Mouse (Mus musculus): ENCODE results near the gene Gpr161. TPM values are rescaled to one million over a fixed set of nuclear protein-coding genes. Genes with fewer than 3 reads are reported as not detected.
"Not testable (repeated sequence)": the region's sequence is repeated elsewhere in the genome, so short reads cannot be mapped to it uniquely, and the experiment has no call there.

Gene Gpr161
- polyA plus RNA-seq, 1 experiment from 2014 or later: 0.05 TPM

DNA sequence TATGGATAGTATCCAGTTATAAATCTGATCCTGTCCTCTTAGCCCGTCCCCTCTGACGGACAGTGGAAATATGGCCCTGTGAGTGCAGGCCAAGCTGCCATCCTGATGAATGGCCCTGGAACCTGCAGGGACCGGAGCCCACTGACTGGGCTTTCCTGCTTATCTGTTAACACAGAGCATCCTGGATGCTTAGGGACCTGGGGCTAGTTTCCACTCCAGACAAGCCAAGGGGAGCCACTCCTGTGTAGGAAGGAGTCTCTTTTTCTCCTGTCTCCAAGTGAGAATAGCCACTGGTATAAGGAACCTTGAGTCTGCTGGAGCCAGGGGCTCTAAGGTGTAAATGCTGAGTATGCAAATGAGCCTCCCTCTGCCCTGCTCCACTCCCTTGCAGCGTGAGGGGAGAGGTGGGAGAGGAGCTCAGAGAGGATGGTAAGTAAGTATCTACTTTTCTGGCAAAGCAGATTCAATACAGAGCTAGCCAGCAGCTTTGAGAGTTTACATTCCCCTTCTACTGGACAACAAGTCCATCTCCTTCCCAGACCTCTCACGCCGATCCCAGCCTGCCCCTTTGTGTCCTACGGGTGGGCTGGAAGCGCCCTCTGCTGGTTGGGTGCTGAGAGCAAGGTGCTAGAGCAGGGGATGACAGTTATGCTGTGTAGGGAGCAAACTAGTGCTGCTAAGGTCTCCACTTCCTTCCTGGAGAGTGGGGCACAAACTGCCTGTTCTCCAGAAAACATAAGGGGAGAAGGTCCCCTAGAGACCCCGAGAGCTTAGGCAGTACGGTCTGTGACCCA is 24.7 kb downstream of the Gpr161 start:
- WGBS (ENCODE audit: insufficient replicate concordance): 29% methylated on average over 10 of the region's 10 CpGs
- Histone ChIP-seq H3K9me3 (replicated peaks) (no peaks in the 10 kb centered on the region), H3K4me3 (replicated peaks) (no peak overlapping the region), H3K4me1 (replicated peaks) (peaks cover 31% of the 10 kb centered on the region), H3K27ac (replicated peaks) (no peak overlapping the region), H3K4me2 (peak overlapping the region; percentile 39), H3K36me3 (replicated peaks) (no peaks in the 10 kb centered on the region), H3K9ac (no peak overlapping the region), H3K27me3 (no peaks in the 10 kb centered on the region)
- no peak for ATAC-seq (ENCODE audit: insufficient read depth)

DNA sequence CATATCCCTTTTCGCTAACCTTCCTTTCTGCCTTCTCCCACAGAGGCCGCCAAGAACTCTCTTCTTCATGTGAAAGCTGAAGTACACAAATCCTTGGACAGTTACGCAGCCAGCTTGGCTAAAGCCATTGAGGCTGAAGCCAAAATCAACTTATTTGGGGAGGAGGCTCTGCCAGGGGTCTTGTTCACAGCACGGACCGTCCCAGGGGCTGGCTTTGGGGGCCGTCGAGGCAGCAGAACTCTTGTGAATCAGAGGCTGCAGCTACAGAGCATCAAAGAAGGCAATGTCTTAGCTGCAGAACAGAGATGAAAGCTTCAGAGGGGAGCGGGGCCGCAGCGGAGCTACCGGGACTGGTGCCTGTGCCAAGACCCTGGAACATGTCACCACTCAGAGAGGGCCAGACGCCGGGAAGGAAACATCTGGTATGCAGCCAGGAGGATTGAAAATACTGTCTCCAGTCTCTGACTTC is 25.8 kb downstream of the Gpr161 start:
- H3K4me2 ChIP-seq: no peak overlapping the region
- H3K4me1 ChIP-seq (replicated peaks): peaks cover 31% of the 10 kb centered on the region
- no peaks in the 10 kb centered on the region for H3K36me3 ChIP-seq (replicated peaks)
- H3K27ac ChIP-seq (replicated peaks): no peak overlapping the region
- H3K4me3 ChIP-seq (replicated peaks): no peak overlapping the region
- H3K27me3 ChIP-seq: no peaks in the 10 kb centered on the region
- H3K9me3 ChIP-seq (replicated peaks): no peaks in the 10 kb centered on the region
- no peak overlapping the region for H3K9ac ChIP-seq
- no peak for ATAC-seq (ENCODE audit: insufficient read depth)
- WGBS (ENCODE audit: insufficient replicate concordance): 86% methylated on average over 13 of the region's 13 CpGs

DNA sequence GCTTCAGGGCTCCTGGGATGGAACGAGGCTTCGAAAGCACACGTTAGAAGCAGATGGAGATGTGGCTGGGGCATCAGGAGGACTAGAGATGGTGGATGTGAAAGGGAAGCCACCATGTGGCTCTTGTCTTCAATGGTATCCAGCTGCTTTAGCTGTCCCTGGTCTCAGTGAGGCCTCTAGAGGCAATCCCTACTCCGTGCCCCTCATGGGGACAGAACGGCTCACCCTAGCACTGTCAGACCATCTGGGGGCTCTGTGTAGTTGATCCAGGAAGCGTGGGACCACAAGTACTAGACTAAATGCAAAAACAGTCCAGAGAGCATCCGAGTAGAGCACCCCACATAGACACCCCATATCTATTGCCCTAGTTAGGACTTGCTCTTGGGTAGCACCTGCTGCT is 26.3 kb downstream of the Gpr161 start:
- no peaks in the 10 kb centered on the region for H3K36me3 ChIP-seq (replicated peaks)
- no peaks in the 10 kb centered on the region for H3K9me3 ChIP-seq (replicated peaks)
- ATAC-seq (ENCODE audit: insufficient read depth): no peak
- no peak overlapping the region for H3K27ac ChIP-seq (replicated peaks)
- H3K27me3 ChIP-seq: no peaks in the 10 kb centered on the region
- H3K9ac ChIP-seq: no peak overlapping the region
- H3K4me2 ChIP-seq: no peak overlapping the region
- no peak overlapping the region for H3K4me3 ChIP-seq (replicated peaks)
- peaks cover 32% of the 10 kb centered on the region for H3K4me1 ChIP-seq (replicated peaks)
- 78% methylated on average over 7 of the region's 7 CpGs for WGBS (ENCODE audit: insufficient replicate concordance)

DNA sequence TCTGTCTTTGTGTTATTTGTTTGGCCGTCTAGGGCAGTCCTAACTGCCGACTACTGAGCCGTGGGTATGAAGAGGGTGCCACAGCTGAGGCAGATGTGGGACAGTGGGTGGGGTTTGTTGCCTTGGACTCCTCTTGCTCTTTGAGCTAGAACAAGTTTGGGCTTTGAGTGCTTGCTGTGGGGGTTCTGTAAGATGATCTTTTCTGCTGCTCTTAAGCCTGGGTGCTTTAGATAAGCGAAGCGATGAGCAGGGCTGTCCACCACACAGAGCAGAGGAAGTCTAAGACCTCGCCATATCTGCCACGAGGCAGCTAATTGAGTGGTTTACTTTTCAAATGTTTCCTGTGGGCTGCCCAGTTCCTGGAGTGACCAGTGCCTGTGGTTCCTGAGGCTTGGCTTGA is 27.3 kb downstream of the Gpr161 start:
- no peak overlapping the region for H3K9ac ChIP-seq

GRCm38 (mm10) chr1:165327370-165327769 is 31.8 kb downstream of the Gpr161 start:
- 66% methylated on average over 2 of the region's 2 CpGs for WGBS (ENCODE audit: insufficient replicate concordance)
- ATAC-seq (ENCODE audit: insufficient read depth): no peak
- Histone ChIP-seq H3K4me3 (replicated peaks) (no peak overlapping the region), H3K9ac (no peak overlapping the region), H3K36me3 (replicated peaks) (peaks cover 14% of the 10 kb centered on the region), H3K27ac (replicated peaks) (no peak overlapping the region), H3K9me3 (replicated peaks) (no peaks in the 10 kb centered on the region), H3K27me3 (no peaks in the 10 kb centered on the region), H3K4me2 (no peak overlapping the region), H3K4me1 (replicated peaks) (peaks cover 30% of the 10 kb centered on the region)

More for the DNA sequence above, 27.3 kb downstream of the Gpr161 start:
- H3K36me3 ChIP-seq (replicated peaks): peaks cover 6% of the 10 kb centered on the region; the same call in 1 of the 2 replicates
- WGBS (ENCODE audit: insufficient replicate concordance): 7% methylated on average over 7 of the region's 7 CpGs
- ATAC-seq (ENCODE audit: insufficient read depth): peak; percentile 88
- H3K27me3 ChIP-seq: no peaks in the 10 kb centered on the region
- H3K4me3 ChIP-seq (replicated peaks): no peak overlapping the region
- peaks cover 41% of the 10 kb centered on the region for H3K4me1 ChIP-seq (replicated peaks)
- peak overlapping the region; percentile 56 for H3K27ac ChIP-seq (replicated peaks)
- peak overlapping the region; percentile 37 for H3K4me2 ChIP-seq
- H3K9me3 ChIP-seq (replicated peaks): no peaks in the 10 kb centered on the region

GRCm38 (mm10) chr1:165327831-165328230 is 32.2 kb downstream of the Gpr161 start:
- Histone ChIP-seq H3K27ac (replicated peaks) (no peak overlapping the region), H3K9me3 (replicated peaks) (no peaks in the 10 kb centered on the region), H3K36me3 (replicated peaks) (peaks cover 18% of the 10 kb centered on the region), H3K27me3 (no peaks in the 10 kb centered on the region), H3K4me2 (no peak overlapping the region), H3K9ac (no peak overlapping the region), H3K4me3 (replicated peaks) (no peak overlapping the region), H3K4me1 (replicated peaks) (peaks cover 25% of the 10 kb centered on the region)
- ATAC-seq (ENCODE audit: insufficient read depth): no peak
- 80% methylated on average over 5 of the region's 5 CpGs for WGBS (ENCODE audit: insufficient replicate concordance)

GRCm38 (mm10) chr1:165328384-165329289 is 33.0 kb downstream of the Gpr161 start:
- peaks cover 17% of the 10 kb centered on the region for H3K4me1 ChIP-seq (replicated peaks)
- H3K36me3 ChIP-seq (replicated peaks): peaks cover 20% of the 10 kb centered on the region
- H3K4me2 ChIP-seq; H3K9me3 ChIP-seq (replicated peaks); H3K27ac ChIP-seq (replicated peaks); H3K4me3 ChIP-seq (replicated peaks); H3K27me3 ChIP-seq; H3K9ac ChIP-seq: not testable (repeated sequence)
- ATAC-seq (ENCODE audit: insufficient read depth): peak; percentile 48; the same call in 1 of the 2 replicates
- 76% methylated on average over 17 of the region's 17 CpGs for WGBS (ENCODE audit: insufficient replicate concordance)

GRCm38 (mm10) chr1:165330859-165331258 is 35.3 kb downstream of the Gpr161 start:
- H3K9me3 ChIP-seq (replicated peaks): no peaks in the 10 kb centered on the region
- no peak overlapping the region for H3K4me2 ChIP-seq
- no peak overlapping the region for H3K9ac ChIP-seq
- ATAC-seq (ENCODE audit: insufficient read depth): no peak
- no peak overlapping the region for H3K27ac ChIP-seq (replicated peaks)
- peaks cover 20% of the 10 kb centered on the region for H3K36me3 ChIP-seq (replicated peaks)
- no peaks in the 10 kb centered on the region for H3K27me3 ChIP-seq
- peaks cover 16% of the 10 kb centered on the region for H3K4me1 ChIP-seq (replicated peaks)
- no peak overlapping the region for H3K4me3 ChIP-seq (replicated peaks)

GRCm38 (mm10) chr1:165332797-165333196 is 37.2 kb downstream of the Gpr161 start:
- H3K4me3 ChIP-seq (replicated peaks): no peak overlapping the region
- 58% methylated on average over 3 of the region's 3 CpGs for WGBS (ENCODE audit: insufficient replicate concordance)
- no peaks in the 10 kb centered on the region for H3K9me3 ChIP-seq (replicated peaks)
- H3K27ac ChIP-seq (replicated peaks): no peak overlapping the region
- no peaks in the 10 kb centered on the region for H3K27me3 ChIP-seq
- H3K9ac ChIP-seq: no peak overlapping the region
- ATAC-seq (ENCODE audit: insufficient read depth): no peak
- H3K4me2 ChIP-seq: no peak overlapping the region
- H3K36me3 ChIP-seq (replicated peaks): peaks cover 18% of the 10 kb centered on the region
- peaks cover 8% of the 10 kb centered on the region for H3K4me1 ChIP-seq (replicated peaks)

DNA sequence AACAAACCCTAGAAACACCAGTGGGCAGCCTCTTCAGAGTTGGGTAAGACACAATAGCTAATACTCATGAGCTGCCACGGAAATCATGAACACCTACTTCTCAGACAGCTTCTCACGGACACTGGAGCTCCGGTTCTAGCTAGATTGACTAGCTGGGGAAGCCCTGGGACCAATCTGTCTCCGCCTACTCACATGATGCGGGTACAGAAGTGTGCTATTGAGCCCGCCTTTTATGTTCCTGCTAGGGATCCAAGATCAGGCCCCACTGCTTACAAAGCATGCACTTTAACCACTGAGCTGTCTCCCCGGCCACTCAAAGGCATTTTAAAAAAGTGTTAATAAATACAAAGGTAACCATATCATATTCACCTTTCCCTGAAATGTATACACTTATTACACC is 46.5 kb downstream of the Gpr161 start:
- ATAC-seq (ENCODE audit: insufficient read depth): no peak
- 69% methylated on average over 7 of the region's 7 CpGs for WGBS (ENCODE audit: insufficient replicate concordance)

GRCm38 (mm10) chr1:165344453-165344852 is 48.9 kb downstream of the Gpr161 start:
- Histone ChIP-seq H3K36me3 (replicated peaks) (0 out of 2 replicates have a peak, but pooled peaks cover 5% of the 10 kb centered on the region), H3K27ac (replicated peaks) (no peak overlapping the region), H3K4me1 (replicated peaks) (no peaks in the 10 kb centered on the region), H3K4me3 (replicated peaks) (no peak overlapping the region), H3K27me3 (no peaks in the 10 kb centered on the region), H3K9me3 (replicated peaks) (no peaks in the 10 kb centered on the region), H3K9ac (no peak overlapping the region), H3K4me2 (no peak overlapping the region)
- 45% methylated on average over 4 of the region's 4 CpGs for WGBS (ENCODE audit: insufficient replicate concordance)
- no peak for ATAC-seq (ENCODE audit: insufficient read depth)

More for the DNA sequence above, 46.5 kb downstream of the Gpr161 start:
- Histone ChIP-seq H3K27ac (replicated peaks) (no peak overlapping the region), H3K4me3 (replicated peaks) (no peak overlapping the region), H3K4me1 (replicated peaks) (no peaks in the 10 kb centered on the region), H3K9me3 (replicated peaks) (no peaks in the 10 kb centered on the region), H3K4me2 (no peak overlapping the region), H3K36me3 (replicated peaks) (peaks cover 11% of the 10 kb centered on the region), H3K9ac (no peak overlapping the region), H3K27me3 (no peaks in the 10 kb centered on the region)
